Mouse (Mus musculus) megakaryocyte-erythroid progenitor cell, adult 5-6 weeks (primary cell): ENCODE data around the gene Zfp987. TPM values are rescaled to one million over a fixed set of nuclear protein-coding genes. Genes with fewer than 3 reads are reported as not detected.
"Not testable (repeated sequence)": the region's sequence is repeated elsewhere in the genome, so short reads cannot be mapped to it uniquely, and the experiment has no call there.

Experiments used
- ATAC-seq: replicated peaks from 2 replicates; pipeline ENCODE4 v1.8.0; 2016; ENCODE audit warnings: mild to moderate bottlenecking, inconsistent platforms; ENCODE audit not compliant: severe bottlenecking, poor library complexity, low FRiP score, low TSS enrichment
- total RNA-seq, 2 experiments: library from RNA; stranded (forward) in 1 of 2; stranded (reverse) in 1 of 2; fragments of 200-1000, 215-1000 nt in 1 of 2; fragments of >200 nt in 1 of 2; fragmentation: Nextera tagmentation in 1 of 2; gene quantifications; 2 replicates each; pipeline ENCODE4 v1.2.3; 2014 to 2017

Gene Zfp987
- 0.70 and 2.5 TPM in 2 replicates for total RNA-seq (2014; fragmentation: Nextera tagmentation)
- 1.7 and 5.0 TPM in 2 replicates for total RNA-seq (2017)

DNA sequence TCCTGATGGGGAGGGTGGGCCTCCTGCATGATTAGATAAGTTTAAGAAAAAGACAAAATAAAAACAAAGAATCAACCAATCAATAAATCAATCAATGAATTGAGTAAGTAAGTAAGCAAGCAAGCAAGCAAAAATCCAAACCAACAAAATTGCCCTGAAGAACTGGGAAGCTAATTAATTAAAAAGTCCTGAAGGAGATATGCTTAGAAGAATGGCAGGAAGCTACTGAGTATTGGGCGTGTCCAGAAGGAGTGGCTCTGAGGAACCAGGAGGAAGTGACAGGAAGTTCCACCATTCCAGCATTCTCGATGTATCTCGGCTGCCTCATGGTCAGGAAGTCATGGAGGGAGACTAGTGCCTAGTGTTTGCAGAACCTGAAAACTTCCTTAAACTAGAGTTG lies at the start of gene Zfp987:
Gene Zfp987, plus strand, starts transcription at position 301 of the 400 bp plus-strand sequence.
- ATAC-seq = not testable (repeated sequence)

DNA sequence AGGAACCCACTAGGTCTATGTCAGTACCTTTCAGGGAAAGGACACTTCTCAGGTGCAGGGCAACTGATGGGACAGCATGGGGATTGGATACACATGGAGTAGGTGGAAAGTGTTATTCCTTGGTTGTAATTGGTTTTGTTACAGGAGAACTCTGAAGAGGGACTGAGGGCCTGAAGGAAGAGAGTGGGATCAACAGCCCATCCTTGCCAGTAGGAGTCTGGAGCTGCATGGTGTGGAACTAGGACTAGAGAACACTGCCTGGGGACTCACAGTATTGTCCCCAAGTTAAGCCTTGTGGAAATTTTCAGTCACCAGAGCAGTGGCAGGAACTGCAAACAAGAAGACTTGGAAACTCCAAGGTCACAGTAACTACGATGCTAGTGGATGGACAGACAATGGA lies 44.6 kb upstream of the Zfp987 start:
- not testable (repeated sequence) for ATAC-seq

DNA sequence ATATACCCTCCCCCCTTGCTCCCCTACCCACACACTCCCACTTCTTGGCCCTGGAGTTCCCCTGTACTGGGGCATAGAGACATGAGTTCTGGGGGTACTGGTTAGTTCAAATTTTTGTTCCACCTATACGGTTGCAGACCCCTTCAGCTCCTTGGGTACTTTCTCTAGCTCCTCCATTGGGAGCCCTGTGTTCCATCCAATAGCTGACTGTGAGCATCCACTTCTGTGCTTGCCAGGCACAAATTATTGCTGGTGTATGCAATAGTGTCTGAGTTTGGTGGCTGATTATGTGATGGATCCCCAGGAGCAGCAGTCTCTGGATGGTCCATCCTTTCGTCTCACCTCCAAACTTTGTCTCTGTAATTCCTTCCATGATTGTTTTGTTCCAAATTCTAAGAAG lies 43.7 kb upstream of the Zfp987 start:
- not testable (repeated sequence) for ATAC-seq

DNA sequence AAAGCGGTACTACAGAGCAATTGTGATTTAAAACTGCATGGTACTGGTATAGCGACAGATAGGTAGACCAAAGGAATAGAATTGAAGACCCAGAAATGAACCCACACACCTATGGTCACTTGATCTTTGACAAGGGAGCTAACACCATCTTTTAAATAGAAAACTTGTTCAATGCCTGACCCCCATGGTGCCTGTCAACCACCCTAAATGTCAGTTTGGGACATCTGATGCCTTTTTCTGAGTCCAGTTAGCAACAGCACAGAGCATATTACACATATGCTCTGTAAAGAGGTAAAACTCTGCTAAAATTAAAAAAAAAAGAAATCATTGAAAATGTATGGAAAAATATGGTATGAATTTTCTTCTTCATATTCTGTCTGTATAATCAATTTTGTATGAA lies 41.8 kb upstream of the Zfp987 start:
- ATAC-seq = no peak

DNA sequence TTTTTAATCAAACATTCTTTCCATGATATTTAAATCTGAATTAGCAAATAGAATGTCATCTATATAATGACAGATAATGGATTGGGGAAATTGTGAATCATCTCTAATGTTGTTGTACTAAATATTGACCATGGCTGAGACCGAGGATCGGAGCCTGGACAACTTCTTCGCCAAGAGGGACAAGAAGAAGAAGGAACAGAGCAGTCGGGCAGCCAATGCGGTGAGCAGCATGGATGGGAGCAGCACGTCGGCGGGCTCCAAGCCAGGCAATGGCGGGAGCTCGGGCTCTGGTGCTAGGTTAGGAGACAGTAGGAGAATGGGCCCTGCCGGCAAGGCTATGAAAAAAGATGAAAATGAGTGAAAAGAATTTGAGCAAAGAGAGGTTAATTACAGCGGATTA lies 38.5 kb upstream of the Zfp987 start:
- not testable (repeated sequence) for ATAC-seq

DNA sequence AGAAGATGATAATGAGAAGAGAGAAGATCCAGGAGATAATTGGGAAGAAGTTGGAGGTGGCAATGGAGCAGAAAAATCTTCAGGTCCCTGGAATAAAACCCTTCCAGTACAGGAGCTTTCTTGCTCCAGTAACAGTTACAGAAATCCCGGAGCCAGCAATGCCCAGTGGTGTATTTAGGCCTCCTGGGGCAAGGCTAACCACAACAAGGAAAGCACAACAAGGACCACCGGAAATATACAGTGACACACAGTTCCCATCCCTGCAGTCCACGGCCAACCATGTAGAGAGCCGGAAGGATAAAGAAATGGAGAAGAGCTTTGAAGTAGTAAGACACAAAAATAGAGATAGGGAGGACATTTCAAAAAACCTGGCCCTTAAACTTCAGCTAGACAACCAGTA lies 38.0 kb upstream of the Zfp987 start:
- ATAC-seq = not testable (repeated sequence)

DNA sequence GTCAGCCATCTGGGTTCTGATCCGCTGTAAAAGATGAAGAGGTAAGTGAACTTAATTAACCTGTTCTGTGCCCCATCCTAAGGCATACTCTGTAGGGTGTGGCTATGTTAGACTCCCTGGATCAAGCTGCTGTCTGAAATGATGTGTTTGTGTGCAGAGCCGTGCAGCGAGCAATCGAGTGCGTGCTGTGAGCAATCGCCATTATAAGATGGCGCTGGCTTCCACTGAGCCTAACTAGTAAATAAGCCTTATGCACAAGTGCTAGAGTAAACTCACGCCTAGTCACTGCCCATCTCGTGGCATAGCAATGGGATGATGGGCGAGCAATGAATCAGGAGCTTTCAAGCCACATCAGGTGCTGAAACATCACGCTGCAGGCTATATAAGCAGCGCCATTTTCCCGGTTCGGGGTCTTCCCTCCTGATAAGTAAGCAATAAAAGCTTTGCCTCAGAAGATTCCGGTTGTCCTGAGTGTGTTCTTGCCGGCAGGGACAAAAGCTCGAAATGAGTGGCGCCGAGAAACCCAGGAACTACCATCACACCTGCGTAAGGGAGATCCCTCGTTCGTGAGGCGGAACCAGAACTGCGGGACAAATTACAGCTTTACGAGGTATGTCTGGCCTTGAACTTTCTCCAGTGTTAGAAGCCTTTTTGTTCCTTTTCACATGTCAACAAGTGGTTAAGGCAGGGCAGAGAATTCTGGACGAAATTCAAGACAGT lies 37.0 kb upstream of the Zfp987 start:
- ATAC-seq = not testable (repeated sequence)

DNA sequence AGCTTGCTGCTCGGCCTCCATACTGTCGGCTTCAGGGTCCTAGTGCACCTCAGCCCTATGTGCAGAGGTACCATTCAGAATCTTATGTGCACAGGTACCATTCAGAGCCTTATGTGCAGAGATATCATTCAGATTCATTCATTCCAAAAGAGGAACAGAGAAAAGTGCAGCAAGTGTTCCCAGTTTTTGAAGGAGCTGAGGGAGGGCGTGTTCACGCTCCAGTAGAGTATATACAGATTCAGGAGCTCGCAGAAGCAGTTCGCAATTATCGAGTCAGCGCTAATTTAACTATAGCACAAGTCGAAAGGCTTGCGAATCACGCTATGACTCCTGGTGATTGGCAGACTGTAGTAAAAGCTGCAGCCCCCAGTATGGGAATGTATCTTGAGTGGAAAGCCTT lies 36.0 kb upstream of the Zfp987 start:
- ATAC-seq = not testable (repeated sequence)

DNA sequence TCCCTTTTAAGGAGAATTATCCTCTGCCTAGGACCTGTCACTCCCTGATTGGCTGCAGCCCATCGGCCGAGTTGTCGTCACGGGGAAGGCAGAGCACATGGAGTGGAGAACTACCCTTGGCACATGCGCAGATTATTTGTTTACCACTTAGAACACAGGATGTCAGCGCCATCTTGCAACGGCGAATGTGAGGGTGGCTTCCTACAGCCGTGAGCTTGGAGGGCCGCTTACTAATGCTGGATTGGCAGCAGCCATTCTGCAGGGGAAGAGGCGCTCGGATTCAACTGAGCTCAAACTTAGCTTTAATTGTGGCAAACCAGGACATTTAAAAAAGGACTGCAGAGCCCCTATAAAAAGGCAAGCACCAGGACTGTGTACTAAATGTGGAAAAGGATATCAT lies 35.1 kb upstream of the Zfp987 start:
- ATAC-seq = not testable (repeated sequence)

DNA sequence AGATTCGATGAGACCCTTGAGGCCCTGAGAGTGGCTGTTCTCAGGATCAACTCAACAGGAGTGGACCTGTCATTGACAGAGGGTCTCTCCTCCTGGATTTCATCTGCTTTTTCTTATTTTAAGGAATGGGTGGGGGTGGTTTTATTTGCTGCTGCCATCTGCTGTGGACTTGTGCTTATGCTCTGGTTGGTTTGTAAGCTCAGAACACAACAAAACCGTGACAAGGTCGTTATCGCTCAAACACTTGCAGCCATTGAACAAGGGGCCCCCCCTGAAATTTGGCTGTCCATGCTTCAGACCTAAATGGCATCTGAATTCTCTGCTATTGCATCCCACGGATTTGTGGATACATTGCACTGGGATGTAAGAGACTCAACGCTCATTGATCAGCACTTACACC lies 34.1 kb upstream of the Zfp987 start:
- not testable (repeated sequence) for ATAC-seq

DNA sequence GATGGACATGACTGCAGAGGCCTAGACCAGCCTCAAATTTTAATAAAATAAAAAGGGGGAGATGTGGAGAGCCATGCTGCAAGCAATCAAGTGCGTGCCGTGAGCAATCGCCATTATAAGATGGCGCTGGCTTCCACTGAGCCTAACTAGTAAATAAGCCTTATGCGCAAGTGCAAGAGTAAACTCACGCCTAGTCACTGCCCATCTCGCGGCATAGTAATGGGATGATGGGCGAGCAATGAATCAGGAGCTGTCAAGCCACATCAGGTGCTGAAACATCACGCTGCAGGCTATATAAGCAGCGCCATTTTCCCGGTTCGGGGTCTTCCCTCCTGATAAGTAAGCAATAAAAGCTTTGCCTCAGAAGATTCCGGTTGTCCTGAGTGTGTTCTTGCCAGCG lies 33.5 kb upstream of the Zfp987 start:
- not testable (repeated sequence) for ATAC-seq

DNA sequence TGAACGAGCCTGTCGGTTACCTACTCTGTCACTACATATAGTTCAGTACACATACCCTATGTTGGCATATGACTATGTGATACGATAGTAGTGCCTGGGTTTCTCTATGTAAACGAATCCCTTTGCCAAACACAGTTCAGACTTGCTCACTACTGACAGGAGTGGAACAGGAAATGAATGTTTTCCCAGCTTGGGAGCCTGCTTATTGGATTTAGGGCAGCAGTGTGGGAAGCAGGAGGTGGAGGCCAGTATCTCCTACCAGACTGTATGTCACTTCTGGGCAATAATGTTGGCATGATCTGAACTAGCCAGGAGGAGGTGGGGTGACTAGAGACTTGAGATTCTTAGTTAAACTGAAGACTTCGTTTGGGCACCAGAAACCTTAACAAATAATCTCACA lies 32.3 kb upstream of the Zfp987 start:
- not testable (repeated sequence) for ATAC-seq

DNA sequence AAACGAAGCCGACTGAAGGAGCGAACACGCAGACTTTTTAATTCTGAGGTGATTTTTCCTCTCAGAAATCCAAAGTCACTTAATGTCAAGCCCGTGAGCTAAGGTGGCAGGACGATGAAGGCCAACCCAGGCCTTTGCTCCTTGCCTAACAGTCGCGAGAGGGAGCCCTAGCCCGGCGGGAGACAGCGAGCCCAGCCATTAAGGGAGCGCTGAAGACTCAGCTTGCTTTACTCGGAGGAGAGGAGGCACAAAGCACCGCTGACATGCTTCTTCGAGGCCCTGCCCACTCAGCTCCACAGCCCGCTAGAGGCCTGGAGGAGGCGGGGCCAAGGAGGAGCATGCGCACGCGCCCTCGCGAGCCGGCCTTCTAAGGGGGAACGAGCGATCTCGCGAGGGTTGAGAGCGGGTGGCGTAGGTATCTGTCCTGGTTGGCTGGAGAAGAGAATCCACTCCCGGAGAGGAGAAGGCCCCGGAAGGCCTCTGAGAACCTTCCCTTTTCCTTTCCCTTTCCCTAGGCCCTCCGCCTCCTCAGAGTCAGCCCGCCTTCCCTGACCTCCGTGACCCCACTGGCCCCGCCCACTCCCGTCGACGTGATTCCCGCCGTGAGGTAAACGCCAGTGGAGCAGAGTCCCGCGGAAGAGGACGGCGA lies 30.0 kb upstream of the Zfp987 start:
- not testable (repeated sequence) for ATAC-seq

DNA sequence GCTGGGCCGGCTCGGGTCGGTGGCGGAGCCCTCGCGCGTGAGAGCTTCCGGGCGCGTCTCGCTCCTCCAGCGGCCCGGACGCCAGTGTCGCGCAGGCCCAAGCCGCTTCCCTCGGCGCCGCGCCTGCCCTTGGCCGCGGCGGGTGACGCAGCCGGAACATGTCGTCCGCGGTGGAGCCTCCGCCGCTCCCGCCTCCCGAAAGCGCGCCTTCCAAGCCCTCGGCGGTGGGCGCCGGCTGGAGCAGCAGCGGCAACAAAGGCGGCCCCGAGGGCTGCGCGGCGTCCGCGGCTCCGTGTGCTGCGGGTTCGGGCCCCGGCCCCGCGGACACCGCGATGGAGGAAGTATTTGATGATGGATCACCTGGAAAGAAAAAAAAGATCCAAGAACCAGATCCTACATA lies 29.5 kb upstream of the Zfp987 start:
- ATAC-seq = not testable (repeated sequence)

DNA sequence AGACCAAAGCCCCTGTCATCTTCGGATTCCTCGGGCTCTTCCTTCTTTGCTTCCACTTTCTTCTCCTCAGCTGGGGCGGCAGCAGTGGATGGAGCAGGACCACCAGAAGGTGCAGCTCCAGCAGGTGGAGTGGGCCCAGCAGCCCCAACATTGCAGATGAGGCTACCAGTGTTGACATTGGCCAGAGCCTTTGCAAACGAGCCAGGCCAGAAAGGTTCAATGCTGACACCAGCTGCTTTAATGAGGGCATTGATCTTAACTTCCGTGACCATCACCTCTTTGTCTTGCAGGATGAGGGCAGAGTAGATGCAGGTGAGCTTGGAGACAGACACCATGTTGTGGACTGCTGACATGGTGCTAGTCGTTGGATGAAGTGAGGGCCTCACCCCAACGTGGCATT lies 23.8 kb upstream of the Zfp987 start:
- ATAC-seq = not testable (repeated sequence)

DNA sequence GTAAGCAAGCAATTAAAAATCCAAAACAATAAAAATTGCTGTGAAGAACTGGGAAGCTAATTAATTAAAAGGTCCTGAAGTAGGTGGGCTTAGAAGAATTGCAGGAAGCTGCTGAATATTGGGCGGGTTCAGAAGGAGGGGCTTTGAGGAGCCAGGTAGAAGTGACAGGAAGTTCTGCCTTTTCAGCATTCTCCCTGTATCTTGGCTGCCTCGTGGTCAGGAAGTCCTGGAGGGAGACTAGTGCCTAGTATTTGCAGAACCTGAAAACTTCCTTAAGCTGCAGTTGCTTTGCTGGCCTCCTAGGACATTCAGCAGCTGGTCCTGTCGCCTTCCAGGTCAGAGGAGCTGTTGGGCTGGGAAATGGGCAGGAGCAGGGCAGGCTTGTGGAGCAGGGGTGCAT lies 4.3 kb downstream of the Zfp987 start:
- not testable (repeated sequence) for ATAC-seq

DNA sequence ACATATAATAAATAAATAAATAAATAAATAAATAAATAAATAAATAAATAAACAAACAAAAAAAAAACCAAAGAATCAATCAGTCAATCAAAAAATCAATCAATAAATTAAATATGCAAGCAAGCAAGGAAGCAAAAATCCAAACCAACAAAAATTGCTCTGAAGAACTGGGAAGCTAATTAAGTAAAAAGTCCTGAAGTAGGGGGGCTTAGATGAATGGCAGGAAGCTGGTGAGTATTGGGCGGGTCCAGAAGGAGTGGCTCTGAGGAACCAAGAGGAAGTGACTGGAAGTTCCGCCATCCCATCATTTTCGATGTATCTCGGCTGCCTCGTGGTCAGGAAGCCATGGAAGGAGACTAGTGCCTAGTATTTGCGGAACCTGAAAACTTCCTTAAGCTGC lies 59.4 kb downstream of the Zfp987 start, which contains the start of gene Zfp600:
Gene Zfp600, plus strand, starts transcription at position 301 of the 400 bp plus-strand sequence.
- ATAC-seq = not testable (repeated sequence)

DNA sequence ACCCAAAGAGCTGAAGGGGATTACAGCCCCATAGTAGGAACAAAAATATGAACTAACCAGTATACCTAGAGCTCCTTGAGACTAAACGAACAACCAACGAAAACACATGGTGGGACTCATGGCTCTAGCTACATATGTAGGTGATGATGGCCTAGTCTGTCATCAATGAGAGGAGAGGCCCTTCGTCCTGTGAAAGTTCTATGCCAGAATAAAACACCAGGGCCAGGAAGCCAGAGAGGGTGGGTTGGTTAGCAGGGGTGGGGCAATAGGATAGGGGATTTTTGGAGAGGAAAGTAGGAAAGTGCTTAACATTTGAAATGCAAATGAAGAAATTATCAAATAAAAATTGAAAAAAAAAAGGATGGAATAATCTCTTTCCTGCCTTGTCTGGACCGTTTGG lies 65.8 kb downstream of the Zfp987 start:
- ATAC-seq = not testable (repeated sequence)

DNA sequence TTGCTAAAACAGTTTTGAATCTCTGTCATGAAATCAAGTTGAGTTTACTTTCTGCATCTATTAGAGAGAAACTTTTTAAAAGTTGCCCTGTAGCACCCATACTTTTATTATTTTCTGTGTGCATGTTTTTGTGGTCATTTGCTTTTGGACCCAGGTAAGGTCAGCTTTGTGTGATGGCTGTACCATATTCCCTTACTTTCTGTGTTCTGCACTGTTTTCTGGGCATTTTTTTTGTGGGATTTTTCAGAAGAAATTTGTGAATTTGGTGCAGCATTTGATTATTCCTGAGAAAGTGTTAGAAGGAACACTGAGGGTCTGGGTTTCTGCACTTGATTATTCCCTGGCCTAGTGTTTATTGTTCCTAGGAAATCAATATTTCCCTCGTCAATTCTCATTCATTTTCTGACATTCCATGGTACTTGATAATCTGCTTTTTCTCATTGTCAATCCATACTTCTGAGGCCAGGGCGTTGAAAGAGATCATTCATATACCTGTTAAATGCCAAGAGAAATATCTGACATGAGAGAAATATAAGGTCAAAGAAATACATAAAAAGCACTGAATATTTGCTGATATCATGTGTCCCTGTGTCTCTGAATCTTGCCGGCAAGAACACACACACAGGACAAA lies 70.2 kb downstream of the Zfp987 start:
- not testable (repeated sequence) for ATAC-seq

DNA sequence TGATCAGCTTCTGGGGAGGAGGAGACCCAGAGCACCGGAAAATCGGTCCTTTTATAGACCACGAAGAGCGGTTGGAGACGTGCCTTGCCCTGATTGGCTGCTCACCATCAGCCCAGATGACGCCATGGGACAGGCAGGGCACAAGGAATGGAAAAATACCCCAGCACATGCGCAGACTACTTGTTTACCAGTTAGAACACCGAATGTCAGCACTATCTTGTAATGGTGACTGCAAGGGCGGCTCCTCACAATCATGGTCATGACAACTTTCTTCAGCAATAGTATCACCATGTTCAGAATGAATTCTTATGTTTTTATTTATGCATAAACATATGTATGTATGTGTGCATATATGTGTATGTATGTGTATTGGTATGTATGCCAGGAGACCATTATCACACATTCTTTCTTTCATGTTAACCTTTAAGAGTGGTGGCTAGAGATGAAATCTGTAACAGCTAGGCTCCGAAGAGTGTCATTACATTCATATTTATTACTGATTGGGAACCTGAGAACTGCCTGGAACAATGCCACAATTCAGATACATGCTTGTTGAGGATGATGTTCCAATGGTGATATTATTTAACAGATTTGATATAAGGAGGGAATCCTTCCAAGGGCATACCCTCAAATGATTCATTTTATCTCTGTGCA lies 70.9 kb downstream of the Zfp987 start:
- not testable (repeated sequence) for ATAC-seq
